Mouse (Mus musculus): ENCODE results near the gene Mthfs.

The Mthfs gene

DNA sequence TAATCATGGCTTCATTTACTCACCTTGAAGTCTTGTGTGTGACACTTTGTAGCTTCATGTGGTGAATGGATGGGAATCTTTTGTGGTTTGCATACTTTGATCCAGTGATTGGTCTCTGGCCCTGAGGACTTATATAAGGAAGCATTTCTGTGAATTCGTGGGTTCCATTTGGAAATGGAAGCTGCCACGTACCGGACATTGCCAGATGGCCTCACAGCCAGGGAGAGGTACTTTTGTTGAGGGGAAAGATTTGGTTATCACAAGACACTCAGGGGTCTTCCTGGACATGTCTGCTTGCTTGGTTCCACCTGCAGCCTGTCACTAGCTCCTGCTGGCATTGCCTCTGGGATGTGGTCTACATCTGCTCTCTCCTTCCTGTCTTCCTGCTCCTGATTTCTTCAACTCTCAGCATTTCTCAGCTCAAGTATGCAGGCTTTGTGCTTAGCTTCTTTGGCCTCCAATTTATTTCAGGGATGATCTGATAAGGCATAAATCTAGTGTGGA lies 30.1 kb downstream of the Mthfs start:
- DNase-seq (ENCODE audit: low spot score in 2 of 2): peak in 1 of 2 experiments; percentile 50

DNA sequence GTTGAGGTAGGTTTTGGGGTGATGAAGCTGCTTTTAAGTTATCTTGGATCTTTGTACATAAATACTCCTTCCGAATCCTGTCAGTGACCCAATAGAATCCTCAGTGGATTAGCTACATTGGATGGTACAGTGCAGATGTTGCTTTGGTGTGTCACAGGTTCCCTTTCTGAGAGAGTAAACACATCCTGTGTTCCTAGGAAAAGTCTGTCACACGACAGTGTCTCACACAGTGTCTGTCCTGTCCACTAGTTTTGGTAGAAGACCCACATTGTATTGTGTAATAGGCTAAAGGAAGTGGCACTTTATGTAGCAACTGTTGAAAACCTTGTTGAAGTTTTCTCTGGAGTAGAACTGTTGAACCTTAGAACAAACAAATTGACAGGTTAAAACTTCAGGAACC lies 42.9 kb downstream of the Mthfs start:
- no peak for DNase-seq (ENCODE audit: low spot score in 2 of 2)

DNA sequence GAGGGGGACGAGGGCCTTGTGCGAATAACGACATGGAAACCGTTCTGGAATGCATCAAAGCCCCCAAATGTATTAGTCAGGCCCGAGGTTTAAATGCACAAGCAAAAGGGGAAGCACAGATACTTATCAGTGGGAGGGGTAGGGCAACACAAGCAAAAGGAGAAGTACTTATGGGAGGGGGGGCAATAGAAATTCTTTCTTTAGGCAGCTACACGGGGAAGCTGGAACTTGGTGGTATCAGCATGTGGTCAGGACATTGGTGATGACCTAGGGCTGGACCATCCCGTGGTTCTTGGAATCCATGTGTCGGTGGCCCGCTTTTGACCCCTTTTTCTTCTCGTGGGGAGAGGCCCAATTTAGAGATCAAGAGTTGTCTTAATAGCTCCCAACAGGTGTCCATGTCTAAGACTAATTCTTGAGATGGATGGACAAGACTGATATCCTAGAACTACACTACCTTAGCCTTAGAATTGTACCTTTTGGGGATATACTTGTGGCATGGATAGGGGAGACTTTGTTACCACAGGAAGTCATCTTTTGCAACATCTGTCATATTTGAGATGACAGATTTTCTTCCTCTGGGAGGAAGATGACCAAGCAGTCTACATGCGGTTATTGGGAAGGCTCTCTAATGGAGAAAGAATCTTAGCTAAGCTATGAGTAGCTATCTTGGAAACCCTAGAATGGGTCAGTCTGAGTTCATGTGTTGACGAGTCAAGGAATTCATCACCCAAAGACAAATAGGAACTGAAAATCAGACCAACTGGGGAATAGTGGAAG lies 46.3 kb downstream of the Mthfs start:
- no peak for DNase-seq (ENCODE audit: low spot score in 2 of 2)

DNA sequence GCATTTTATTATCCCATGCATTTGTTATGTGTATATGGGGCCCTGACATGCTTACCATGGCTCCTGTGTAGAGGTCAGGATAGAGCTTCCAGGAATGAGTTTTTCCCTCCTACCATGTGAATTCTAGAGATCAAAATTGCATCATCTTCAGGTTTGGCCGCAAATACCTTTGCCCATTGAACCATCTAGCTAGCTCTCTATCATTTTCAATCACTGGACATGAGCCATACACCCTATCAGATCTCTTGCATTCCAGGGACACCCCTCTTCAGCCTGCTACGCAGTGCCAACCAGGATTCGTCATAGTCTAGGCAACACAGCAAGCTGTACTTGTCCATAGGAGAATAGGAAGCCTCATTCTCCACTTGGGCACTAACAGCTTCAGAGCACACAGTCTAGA lies 53.5 kb downstream of the Mthfs start:
- DNase-seq (ENCODE audit: low spot score in 2 of 2): no peak

DNA sequence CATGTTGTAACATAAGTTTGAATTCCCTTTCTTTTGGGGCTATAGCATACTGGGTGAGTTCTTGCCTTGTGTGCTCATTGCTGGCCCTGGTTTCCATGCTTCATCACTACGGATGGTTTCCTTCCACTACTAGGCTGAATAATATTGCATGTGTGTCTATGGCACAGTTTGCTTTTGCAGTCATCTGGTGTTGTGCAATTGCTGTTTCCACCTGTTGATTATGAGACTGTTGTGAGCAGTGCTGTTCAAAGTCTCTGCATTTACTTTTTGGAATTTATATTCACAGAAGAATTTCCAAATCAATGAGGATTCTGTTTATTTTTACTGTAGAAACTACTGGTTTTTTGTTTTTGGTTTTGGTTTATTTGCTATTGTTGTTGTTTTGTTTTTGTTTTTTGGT lies 54.1 kb downstream of the Mthfs start:
- no peak for DNase-seq (ENCODE audit: low spot score in 2 of 2)

DNA sequence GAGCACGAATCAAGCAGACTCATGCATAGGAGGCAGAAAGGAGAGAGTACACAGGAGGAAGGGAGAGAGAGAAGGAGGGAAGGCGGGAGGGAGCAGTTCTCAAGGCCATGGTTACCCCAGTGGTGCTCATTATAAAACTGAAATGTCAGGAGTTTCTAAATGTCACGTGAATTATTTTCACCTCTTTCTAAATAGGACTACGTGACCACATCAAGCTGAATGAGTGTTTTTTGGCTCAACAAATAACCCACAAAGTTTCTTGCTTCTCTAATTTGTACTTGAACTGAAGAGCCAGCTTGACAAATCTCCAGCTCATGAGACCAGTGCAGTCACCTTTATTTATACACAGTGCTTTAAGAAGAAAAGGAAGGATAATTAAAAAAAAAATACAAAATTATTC lies 56.6 kb downstream of the Mthfs start:
- no peak for DNase-seq (ENCODE audit: low spot score in 2 of 2)

DNA sequence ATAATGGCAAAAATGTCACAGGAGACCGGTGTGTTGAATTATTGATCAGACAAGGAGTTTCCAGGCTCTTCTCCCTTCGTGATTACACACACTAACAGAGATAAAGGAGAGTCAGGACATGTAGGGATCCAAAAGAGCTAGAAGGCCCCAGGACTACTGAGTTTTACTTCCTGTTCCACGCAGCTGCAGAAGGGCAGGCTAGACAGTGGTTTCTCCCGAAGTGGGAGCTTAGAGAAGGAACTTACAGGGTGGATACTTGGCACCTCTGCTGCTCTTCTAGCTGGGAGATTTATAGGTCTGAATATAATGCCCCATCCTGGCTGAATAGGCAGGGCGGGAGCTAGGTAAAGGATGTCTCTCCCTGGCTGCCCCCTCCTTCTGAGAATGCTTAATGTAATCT lies 57.1 kb downstream of the Mthfs start:
- DNase-seq (ENCODE audit: low spot score in 2 of 2): no peak

DNA sequence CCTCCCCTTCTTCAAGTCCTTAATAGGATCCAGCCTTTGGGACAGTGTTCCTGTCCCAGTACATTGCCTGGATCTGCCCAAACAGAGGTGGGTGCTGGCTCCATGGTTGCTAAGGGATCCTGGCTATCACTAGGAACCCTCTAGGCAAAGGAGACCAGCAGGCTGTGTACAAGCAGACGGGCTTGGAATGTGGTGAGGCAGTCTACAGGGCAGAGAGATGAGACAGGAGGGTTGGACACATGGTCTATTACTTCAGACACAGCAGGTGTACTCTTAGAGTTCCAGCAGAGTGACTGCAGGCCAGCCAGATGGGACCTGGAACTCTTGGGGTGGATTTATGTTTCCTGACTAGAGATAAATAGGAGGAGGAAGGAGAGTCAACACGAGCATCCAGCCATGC lies 59.9 kb downstream of the Mthfs start:
- no peak for DNase-seq (ENCODE audit: low spot score in 2 of 2)

DNA sequence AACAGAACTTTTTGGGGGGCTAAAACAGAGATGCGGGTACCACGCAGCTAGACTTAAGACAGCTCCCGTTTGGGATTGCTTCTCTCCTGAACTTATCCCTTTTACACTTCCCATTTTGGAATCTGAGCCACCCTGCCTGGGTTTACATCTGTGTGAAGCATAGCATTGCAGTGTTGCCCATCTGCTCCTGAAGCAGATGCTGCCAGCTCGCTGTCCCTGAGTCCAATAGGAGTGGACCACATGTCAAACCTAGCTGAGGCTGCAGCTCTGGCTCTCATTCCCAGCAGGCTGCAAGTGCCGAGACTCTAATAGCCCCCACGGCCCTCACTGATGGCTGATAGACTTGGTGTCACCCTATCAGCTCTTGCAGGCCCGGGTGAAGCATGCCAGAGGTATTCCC lies 63.3 kb downstream of the Mthfs start:
- peak in 1 of 2 experiments; percentile 6 for DNase-seq (ENCODE audit: low spot score in 2 of 2)

DNA sequence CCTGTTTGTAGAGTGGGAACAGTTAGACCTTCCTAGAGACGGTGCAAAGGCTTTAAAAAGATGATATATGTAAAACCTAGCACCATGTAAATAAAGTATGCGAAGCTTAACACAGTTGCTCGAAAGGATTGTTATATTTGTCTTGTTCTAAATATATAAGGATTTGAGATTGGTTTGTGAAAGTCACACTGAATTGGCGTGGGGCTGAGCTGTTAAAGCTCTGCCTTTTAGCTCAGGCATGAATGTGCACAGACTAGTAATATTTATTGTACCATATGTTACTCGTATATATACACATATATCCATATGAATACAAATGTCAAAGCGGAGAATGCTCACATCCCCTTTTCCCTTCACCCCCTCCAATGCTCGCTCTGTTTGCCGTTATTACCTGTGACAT lies 67.7 kb downstream of the Mthfs start:
- DNase-seq (ENCODE audit: low spot score in 2 of 2): no peak

DNA sequence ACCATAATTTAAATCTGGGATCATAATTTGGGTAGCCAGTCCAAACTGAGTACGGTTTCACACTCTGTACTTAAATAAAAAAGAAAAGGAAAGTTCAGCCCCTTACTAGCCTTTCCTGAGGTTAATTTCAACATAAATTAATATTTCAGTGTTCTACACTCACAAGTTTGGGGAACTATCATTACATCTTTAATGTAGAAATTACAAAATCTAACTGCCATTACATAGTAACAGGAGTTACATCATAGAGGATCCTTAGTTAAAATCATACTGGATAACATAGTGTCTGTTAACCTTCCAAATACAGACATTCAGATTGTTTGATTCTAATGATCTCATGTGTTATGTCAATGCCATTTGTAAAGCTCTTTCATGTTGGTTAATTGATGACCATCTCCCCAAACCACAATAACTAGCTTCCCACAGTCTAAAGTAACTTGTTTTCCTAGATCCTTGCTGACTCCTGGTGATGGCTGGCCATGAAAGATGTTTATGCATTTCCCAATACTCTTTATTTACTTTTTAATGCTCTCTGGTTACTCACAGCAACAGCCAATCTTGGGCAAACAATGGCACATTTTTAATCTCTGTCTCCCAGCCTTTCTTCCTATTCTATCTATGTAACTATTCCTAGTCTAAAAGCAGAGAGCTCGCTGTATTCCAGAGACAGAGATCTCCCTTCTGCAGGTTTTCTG lies 72.0 kb downstream of the Mthfs start:
- no peak for DNase-seq (ENCODE audit: low spot score in 2 of 2)

DNA sequence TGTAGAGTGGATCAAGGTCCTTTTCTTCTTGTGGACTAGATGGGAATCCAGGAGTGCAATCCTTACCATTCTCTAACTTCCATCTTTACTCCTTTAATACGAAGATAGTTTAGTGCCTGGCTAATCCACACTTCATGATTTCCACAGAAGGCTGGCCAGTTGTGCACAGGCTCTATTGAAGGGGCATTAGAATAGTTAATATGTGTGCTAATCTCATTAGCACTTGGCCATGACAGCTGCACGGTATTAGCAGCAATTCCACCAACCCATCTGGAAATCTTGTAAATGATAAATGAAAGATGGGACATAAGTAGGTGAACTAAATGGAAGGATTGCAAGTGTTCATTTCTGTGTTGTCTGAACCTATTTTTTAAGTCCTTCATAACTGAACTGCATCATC lies 77.6 kb downstream of the Mthfs start:
- no peak for DNase-seq (ENCODE audit: low spot score in 2 of 2)

DNA sequence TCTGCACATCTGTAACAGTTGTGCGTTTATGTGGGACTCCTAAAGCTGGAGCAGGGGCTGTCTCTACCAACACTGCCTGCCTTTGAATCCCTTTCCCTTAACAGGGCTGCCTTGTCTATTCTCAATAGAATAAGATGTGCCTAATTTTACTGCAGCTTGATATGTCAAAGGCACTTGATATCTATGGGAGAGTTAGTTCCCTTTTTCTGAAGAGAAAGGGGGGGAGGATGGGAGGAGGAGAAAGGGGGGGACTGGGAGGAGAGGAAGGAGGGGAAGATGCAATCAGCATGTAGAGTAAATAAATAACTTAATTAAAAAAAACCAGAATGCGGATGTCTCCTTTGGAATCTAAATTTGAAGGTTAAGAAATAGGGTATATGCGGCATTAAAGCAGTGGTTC lies 82.9 kb downstream of the Mthfs start:
- no peak for DNase-seq (ENCODE audit: low spot score in 2 of 2)

DNA sequence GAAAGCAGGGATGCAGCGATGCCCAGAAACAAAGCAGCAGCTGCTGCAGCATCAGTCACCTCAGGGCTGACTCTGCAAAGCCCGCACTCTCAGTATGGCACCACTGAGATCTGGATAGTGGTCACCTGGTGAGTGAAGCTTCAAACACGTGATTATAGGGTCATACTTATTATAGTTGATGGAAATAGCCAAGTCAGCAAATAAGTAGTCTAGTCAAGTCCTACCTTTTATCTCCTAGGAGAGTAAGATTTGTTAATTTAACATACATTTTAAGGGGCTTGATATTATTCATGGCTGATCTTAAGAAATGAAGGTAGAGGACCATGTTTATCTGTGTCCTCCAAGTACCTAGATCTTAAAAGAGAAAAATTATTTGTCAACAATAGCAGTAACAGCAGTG lies 83.6 kb downstream of the Mthfs start:
- no peak for DNase-seq (ENCODE audit: low spot score in 2 of 2)

DNA sequence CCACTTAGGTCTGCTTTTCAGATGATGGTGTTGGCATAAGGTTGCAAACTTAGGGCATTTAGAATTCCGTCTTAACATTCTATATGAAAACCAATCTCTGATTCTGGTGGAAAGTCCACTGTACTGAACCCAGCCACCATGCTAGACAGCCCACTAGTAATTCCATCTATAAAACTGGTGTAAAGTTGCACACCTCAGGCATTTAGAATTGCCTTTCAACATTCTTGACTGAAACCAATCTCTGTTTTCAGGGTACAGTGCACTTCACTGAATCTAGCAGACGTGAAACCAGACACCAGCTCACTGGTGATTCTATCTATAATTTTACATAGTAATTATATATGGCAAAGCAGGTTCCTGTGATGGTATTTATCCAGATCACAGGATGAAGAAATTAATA lies 95.2 kb downstream of the Mthfs start:
- DNase-seq (ENCODE audit: low spot score in 2 of 2): no peak

DNA sequence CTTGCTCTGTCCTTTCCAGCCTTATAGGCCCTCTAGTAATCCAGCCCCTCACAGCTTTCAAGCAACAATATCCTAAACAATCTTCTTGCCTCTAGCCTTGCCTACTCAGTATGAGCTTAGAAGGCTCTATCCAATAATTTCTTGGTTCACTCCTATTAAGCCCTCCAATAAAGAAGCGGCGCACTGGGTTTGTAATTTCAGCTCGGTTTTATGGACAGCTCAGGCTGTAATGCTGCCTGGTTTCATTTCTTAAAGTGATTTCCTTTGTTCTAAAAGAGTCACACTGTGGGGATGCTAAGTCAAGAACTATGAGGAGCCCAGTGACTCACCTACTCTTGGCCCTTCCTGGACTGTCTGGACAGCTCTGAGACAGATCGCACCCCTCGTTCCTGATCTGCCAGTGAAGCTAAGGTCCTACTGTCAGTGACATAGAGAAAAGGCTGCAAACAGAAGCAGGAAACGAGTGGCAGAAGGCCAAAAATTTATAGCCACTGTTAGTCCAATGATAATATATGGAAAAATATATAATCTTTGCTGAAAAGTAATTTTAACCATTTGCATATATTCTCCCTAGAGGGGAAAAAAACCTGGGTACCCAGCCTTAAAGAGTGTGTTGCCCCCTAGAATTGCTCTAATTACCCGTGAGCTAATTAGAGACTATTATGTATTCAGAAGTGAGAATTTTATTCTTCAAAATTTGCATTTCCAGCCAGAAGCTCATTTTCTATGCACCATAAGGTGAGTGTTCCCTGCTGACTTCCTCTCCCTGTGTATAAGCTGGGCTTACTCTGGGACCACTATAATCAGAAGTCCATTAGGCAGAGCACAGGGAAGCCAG lies 98.1 kb downstream of the Mthfs start:
- DNase-seq (ENCODE audit: low spot score in 2 of 2): no peak

DNA sequence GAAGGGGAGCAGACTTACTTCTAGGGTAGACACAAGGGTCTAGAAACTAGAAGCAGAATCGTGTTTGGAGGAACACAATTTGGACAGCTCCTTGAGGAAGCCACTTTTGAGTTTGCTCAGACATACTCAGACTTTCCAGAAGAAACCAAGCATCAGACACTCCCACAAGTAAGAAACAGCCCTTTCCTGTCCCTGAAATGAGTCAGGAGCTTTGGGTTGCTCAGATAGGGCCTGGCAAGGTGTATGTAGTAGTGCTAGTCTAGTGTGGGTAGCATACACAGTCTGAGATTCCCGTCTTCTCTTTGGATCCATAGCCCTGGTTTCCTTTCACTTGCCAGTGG lies 98.7 kb downstream of the Mthfs start:
- no peak for DNase-seq (ENCODE audit: low spot score in 2 of 2)

DNA sequence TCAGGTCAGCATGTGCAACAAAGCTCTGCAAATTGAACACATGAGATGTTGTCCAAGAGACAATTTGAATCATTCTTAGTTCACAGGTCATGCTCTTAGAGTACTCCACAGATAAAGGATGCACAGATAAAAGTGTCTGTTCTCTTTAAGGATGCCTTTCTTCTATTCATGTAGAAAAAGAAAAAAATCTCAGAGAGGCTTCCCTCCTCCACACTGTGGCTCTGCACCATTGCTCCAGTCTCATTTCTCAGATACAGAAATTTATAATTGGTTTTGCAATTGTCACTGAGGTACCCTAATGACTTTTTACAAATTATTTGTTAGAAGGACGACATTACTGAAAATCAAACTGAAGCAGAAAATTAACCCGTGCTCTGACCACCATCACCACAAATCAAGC lies 101.2 kb downstream of the Mthfs start:
- DNase-seq (ENCODE audit: low spot score in 2 of 2): no peak

DNA sequence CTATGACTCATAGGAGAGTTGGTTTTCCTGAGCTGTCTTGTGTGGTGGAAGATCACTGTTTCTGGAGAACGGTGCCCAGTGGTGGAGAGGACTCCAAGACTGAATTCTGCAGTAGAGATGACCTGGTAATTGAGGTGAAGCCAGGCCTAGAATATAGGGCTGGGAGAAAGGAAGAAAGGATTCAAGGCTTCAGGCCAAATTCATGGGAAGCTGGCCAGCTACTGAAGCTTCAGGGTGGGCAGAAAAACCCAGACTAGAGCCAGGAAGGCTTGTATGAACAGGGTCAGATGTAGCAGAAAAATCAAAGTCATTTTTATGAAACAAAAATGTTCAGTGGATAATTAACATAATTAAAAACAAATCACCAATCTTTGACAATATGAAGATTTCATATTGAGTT lies 163.3 kb downstream of the Mthfs start:
- DNase-seq (ENCODE audit: low spot score in 2 of 2): peak in 1 of 2 experiments; percentile 6

DNA sequence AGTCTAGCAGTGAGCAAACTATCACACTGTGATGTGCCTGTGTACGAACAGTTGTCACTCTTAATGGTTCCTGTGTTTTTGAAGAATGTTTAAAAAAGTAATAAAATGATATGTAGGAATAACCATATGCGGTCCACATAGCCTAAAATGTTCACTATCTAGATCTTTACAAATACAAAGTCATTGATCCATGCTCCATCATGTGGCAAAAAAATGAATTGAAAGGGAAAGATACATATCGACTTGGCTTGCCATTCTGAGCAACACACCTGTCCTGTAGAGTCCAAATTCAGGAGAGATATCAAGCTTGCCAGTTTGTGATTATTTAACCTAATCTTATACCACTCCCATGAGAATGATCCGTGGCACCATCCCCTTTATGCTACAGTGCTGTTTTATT lies 164.2 kb downstream of the Mthfs start:
- DNase-seq (ENCODE audit: low spot score in 2 of 2): no peak

DNA sequence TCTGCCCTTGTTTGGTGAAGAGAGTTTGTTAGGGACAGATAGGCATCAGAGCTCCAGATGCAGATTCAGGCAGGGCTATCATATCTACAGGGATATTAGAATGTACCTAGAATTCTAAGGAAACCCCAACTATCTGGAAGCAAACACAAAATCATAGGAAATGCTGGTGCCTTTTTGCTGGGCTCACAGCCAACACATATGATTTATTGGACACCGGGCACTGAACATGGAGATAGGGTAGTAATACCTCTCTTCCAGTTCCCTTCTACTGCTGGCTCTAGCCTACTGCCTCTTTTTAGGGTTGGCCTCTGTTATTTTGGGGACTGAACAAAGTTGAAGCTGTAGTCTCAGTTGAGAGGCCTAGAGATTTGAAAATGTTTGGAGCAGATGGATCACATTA lies 192.6 kb downstream of the Mthfs start:
- no peak for DNase-seq (ENCODE audit: low spot score in 2 of 2)

Measured in cerebellum, postnatal 4 days (tissue).